Mouse (Mus musculus): Measurements from ENCODE around the gene Dpf1.

DNA sequence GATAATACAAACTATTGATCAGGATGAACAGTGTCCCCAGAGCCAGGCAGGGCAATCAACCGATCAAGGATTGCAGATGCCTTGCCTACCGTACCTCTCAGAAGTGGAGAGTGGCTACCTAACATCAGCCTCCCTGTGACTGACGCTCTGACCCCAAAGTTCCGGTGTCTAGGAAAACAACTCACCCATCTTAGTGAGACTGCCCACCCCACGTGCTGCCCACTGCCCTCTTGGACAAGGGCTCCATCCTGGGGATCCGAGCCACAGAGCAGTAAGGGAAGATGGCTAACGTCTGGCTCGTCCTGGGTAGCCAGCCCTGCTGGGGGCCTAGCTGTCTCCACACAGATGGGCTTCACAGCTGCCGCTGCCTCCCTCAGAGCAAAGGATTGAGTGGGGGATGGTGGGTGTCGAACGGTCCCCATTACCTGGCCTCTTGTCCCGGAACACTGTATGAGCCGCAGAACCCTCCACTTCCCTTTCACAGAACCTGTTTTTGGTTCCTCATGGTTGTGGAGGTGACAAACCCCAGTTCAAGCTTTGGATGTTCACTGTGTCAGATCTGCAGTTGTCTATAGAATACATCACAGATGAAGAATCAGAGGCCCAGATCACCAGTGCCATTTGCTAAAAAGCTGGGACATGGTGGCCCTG, 9.5 kb upstream of the Dpf1 start:
- TF ChIP-seq EP300 (IDR thresholded peaks at IDR 0.05; ENCODE audit: insufficient read depth, low read depth, low read length): no peak
- TF ChIP-seq POLR2A (IDR thresholded peaks at IDR 0.05; ENCODE audit: insufficient read depth, low read depth, low read length): no peak
- no peak for TF ChIP-seq CTCF (IDR thresholded peaks at IDR 0.05)
